Mouse (Mus musculus): Measurements from ENCODE around the gene Kcnj4.

DNA sequence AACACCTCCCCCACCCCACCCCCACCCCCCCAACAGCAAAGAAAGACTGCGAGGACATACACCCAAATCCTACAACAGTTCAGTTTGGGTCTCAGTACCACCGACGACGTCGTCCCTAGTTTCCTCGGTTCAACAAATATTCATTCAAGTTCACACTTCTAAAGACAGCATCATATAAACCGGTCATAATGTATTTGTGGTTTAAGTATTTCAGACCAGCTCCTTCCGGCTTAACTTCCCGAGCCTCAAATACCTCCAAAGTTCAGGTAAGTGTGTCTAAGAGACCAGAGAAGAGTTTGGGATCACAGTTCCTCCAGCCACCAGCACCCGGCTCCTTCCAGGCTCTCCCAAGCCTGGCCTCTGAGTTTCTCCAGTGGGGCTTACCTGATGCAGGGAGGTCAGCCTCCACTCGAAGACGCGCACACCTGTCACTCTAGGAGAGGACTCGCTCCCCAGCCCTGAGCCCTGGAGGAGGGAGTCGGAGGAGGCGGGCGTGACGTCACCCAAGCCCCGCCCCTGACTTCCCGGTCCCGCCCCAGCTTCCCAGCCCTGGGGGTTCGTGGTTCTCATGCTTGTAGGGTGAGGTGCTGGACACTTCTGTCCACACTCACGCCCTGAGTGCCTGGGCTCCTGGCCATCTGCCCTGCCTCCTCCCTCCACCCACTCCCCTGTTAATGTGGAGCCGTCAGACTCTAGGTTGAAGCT, 49.8 kb downstream of the Kcnj4 start, which contains the start of gene Csnk1e:
- TF ChIP-seq CTCF (IDR thresholded peaks at IDR 0.05; ENCODE audit: extremely low read depth, insufficient read length, insufficient replicate concordance, low read depth, low read length): no peak
- TF ChIP-seq POLR2A (IDR thresholded peaks at IDR 0.05; ENCODE audit: low read depth, low read length): 0 out of 2 replicates have a peak, but pooled peaks have one; percentile 32
